Mouse (Mus musculus): ENCODE results near the gene Clcc1.

- TF ChIP-seq CTCF (IDR thresholded peaks at IDR 0.05; ENCODE audit: extremely low read depth, insufficient read depth, insufficient read length, insufficient replicate concordance) = no peak
- no peak for TF ChIP-seq POLR2A (IDR thresholded peaks at IDR 0.05; ENCODE audit: low read depth, low read length)
These were observed 66.0 kb downstream of the Clcc1 start for GRCm38 (mm10) chr3:108719761-108720160.
